Comparison of ENCODE assay signal across 22 mouse cellular contexts in genomic region chr14:122402716-122403258, GRCm38 (mm10). TPM values are rescaled to one million over a fixed set of nuclear protein-coding genes. Genes with fewer than 3 reads are reported as not detected.
A peak's percentile ranks its signal among the peaks of the same experiment; 100 is the strongest.
DNase-seq lines count a peak whose midpoint lies in the region; ATAC-seq and TF ChIP-seq lines count a peak whose summit lies in the region.
"Had no signal": no experiment of that assay in that cellular context is flagged by ENCODE, and none has a peak within 500 bp of the region (broad histone marks: within the 10 kb centered on the region; RNA-seq: fewer than 3 reads in every experiment).

No protein-coding gene starts in this region.

- H3K27ac ChIP-seq in layer of hippocampus, adult 2 months = peak overlapping the region; percentile 77
- H3K27ac ChIP-seq in forebrain, embryonic 15.5 days (replicated peaks) = 0 out of 2 replicates have a peak overlapping the region, but pooled peaks have one; percentile 27
- H3K27ac ChIP-seq in lung, postnatal 0 days (ENCODE audit: low read length) = no peak overlapping the region
- H3K27ac ChIP-seq in kidney, embryonic 15.5 days = no peak overlapping the region
- H3K27ac ChIP-seq: intestine, embryonic 15.5 days; liver, embryonic 15.5 days had no signal

- H3K9ac ChIP-seq in forebrain, embryonic 15.5 days (replicated peaks) = no peak overlapping the region
- H3K9ac ChIP-seq in lung, postnatal 0 days (replicated peaks; ENCODE audit: low read depth) = no peak overlapping the region
- H3K9ac ChIP-seq in kidney, embryonic 15.5 days = no peak overlapping the region
- H3K9ac ChIP-seq: intestine, embryonic 15.5 days; liver, embryonic 15.5 days had no signal

- TF ChIP-seq CTCF in layer of hippocampus, adult 2 months (conservative IDR thresholded peaks at IDR 0.05) = no peak
- TF ChIP-seq CTCF in lung, postnatal 0 days (IDR thresholded peaks at IDR 0.05) = no peak

- WGBS in forebrain, embryonic 15.5 days = 7% methylated on average over 12 of the region's 12 CpGs
- WGBS in lung, postnatal 0 days = 55% methylated on average over 12 of the region's 12 CpGs
- 47% methylated on average over 12 of the region's 12 CpGs for WGBS in kidney, embryonic 15.5 days

- no peaks in the 10 kb centered on the region for H3K9me3 ChIP-seq in forebrain, embryonic 15.5 days
- H3K9me3 ChIP-seq in lung, postnatal 0 days (ENCODE audit: low read length) = no peaks in the 10 kb centered on the region
- no peaks in the 10 kb centered on the region for H3K9me3 ChIP-seq in kidney, embryonic 15.5 days (replicated peaks)
- H3K9me3 ChIP-seq: intestine, embryonic 15.5 days; liver, embryonic 15.5 days had no signal

- DNase-seq in layer of hippocampus, adult 2 months (ENCODE audit: low spot score in 2 of 2) = peak in 1 of 2 experiments; percentile 18
- DNase-seq in layer of hippocampus, postnatal 25 days (ENCODE audit: extremely low spot score in 1 of 2, low spot score in 1 of 2) = no peak
- DNase-seq in embryo, embryonic 11 days = peak; percentile 44
- peak; percentile 50 for DNase-seq in mesoderm, embryonic 11.5 days (ENCODE audit: low read depth, low spot score)
- DNase-seq in lung, postnatal 0 days (ENCODE audit: low spot score) = no peak
- no peak for DNase-seq in layer of hippocampus, postnatal 10 days (ENCODE audit: low spot score in 2 of 2)
- DNase-seq: adrenal gland, postnatal 36 days; cerebellum, adult 8-10 months; gastrocnemius, postnatal 14 days; heart, postnatal 14 days; lung, postnatal 10 days; thymus, postnatal 25 days had no signal

- H3K36me3 ChIP-seq in forebrain, embryonic 15.5 days = no peaks in the 10 kb centered on the region
- H3K36me3 ChIP-seq in lung, postnatal 0 days (ENCODE audit: insufficient read depth, low read length) = no peaks in the 10 kb centered on the region
- H3K36me3 ChIP-seq in kidney, embryonic 15.5 days = no peaks in the 10 kb centered on the region
- H3K36me3 ChIP-seq: intestine, embryonic 15.5 days; liver, embryonic 15.5 days had no signal

- TF ChIP-seq EP300 in lung, postnatal 0 days (IDR thresholded peaks at IDR 0.05) = no peak

- peaks cover 32% of the 10 kb centered on the region for H3K4me1 ChIP-seq in forebrain, embryonic 15.5 days
- H3K4me1 ChIP-seq in lung, postnatal 0 days (ENCODE audit: insufficient read depth, low read depth, low read length) = peaks cover 5% of the 10 kb centered on the region
- H3K4me1 ChIP-seq in kidney, embryonic 15.5 days = peaks cover 18% of the 10 kb centered on the region

- H3K4me3 ChIP-seq in layer of hippocampus, adult 2 months = no peak overlapping the region
- no peak overlapping the region for H3K4me3 ChIP-seq in forebrain, embryonic 15.5 days
- no peak overlapping the region for H3K4me3 ChIP-seq in lung, postnatal 0 days (ENCODE audit: low read depth, low read length)
- no peak overlapping the region for H3K4me3 ChIP-seq in kidney, embryonic 15.5 days (replicated peaks)
- H3K4me3 ChIP-seq: intestine, embryonic 15.5 days; liver, embryonic 15.5 days; megakaryocyte, embryonic 14.5 days had no signal

- no peak overlapping the region for H3K4me2 ChIP-seq in forebrain, embryonic 15.5 days (replicated peaks)
- H3K4me2 ChIP-seq in lung, postnatal 0 days (replicated peaks; ENCODE audit: low read depth, low read length) = no peak overlapping the region
- no peak overlapping the region for H3K4me2 ChIP-seq in kidney, embryonic 15.5 days
- H3K4me2 ChIP-seq: heart, embryonic 11.5 days; intestine, embryonic 15.5 days; liver, embryonic 15.5 days had no signal

- H3K27me3 ChIP-seq in forebrain, embryonic 15.5 days = peaks cover 43% of the 10 kb centered on the region
- peaks cover 21% of the 10 kb centered on the region for H3K27me3 ChIP-seq in lung, postnatal 0 days (replicated peaks; ENCODE audit: insufficient read depth, low read length)
- H3K27me3 ChIP-seq in kidney, embryonic 15.5 days = peaks cover 60% of the 10 kb centered on the region

- ATAC-seq in forebrain, embryonic 15.5 days (replicated peaks) = no peak
- no peak for ATAC-seq in lung, postnatal 0 days
- ATAC-seq in kidney, embryonic 15.5 days (replicated peaks; ENCODE audit: low FRiP score) = no peak
- ATAC-seq: intestine, embryonic 15.5 days had no signal

RNA-seq across cellular contexts. Expression of gene Gm5089, which starts 48.1 kb away (rescaled TPM):
- total RNA-seq in layer of hippocampus, adult 2 months (2021) = under 1 TPM; 0.17 to 0.36 TPM
- total RNA-seq in layer of hippocampus, postnatal 25 days (2021) = under 1 TPM; 0.12 to 0.42 TPM
- polyA plus RNA-seq in forebrain, embryonic 15.5 days (2015; fragmentation: Nextera tagmentation; extraction: Ambion mirVana) = 0.74 and 0.75 TPM in 2 replicates
- not detected in 2 replicates for polyA plus RNA-seq in lung, postnatal 0 days (2015; fragmentation: Nextera tagmentation; extraction: Ambion mirVana)
- polyA plus RNA-seq in kidney, embryonic 15.5 days (2015; fragmentation: Nextera tagmentation; extraction: Ambion mirVana) = 0.10 TPM in 1 of 2 replicates, not detected in the other
- total RNA-seq in layer of hippocampus, postnatal 10 days (2021) = under 1 TPM; 0.23 to 0.38 TPM
- total RNA-seq: adrenal gland, postnatal 36 days; gastrocnemius, postnatal 14 days; heart, postnatal 14 days had no signal
- polyA plus RNA-seq: C2C12; heart, embryonic 11.5 days; intestine, embryonic 15.5 days; kidney, embryonic 16.5 days; limb, embryonic 14.5 days; liver, embryonic 15.5 days; testis, adult 2 months had no signal

Comparison
In these comparisons a context has a peak if more than half of its experiments do, and no peak if none do; other contexts are left out.
1. DNase-seq: peak in embryo, embryonic 11 days (single experiment) and mesoderm, embryonic 11.5 days (single experiment); none in layer of hippocampus, postnatal 25 days (0 of 2), lung, postnatal 0 days (single experiment) and layer of hippocampus, postnatal 10 days (0 of 2).
2. H3K27ac ChIP-seq: peak in layer of hippocampus, adult 2 months (single experiment) and forebrain, embryonic 15.5 days (single experiment); none in lung, postnatal 0 days (single experiment) and kidney, embryonic 15.5 days (single experiment).